Mouse (Mus musculus) lung, adult 2 months (tissue): ENCODE measurements around the gene Rev3l. TPM values are rescaled to one million over a fixed set of nuclear protein-coding genes. Genes with fewer than 3 reads are reported as not detected.
"Not testable (repeated sequence)": the region's sequence is repeated elsewhere in the genome, so short reads cannot be mapped to it uniquely, and the experiment has no call there.

ENCODE experiments used
- DNase-seq: peaks from one replicate; pipeline ENCODE4 v3.0.0; 2022
- H3K4me1 ChIP-seq: fragments of 200-500 bp; 2 replicates; pipeline ENCODE4 v1.6.1; 2011; ENCODE audit warnings: low read length; ENCODE audit not compliant: control insufficient read depth, insufficient read depth
- H3K4me3 ChIP-seq: fragments of 200-500 bp; replicated peaks from 2 replicates; pipeline ENCODE3; 2011; ENCODE audit warnings: low read depth, mild to moderate bottlenecking, control low read depth, low read length; ENCODE audit errors: extremely low read depth
- CTCF ChIP-seq: fragments of 200-500 bp; IDR thresholded peaks from 2 replicates; pipeline ENCODE4 v1.5.1; 2011; ENCODE audit warnings: mild to moderate bottlenecking, low read length, control low read depth; ENCODE audit not compliant: insufficient read depth
- POLR2A ChIP-seq: fragments of 200-500 bp; IDR thresholded peaks from 2 replicates; pipeline ENCODE4 v1.6.1; 2011; ENCODE audit warnings: low read depth, mild to moderate bottlenecking, control low read depth, low read length, borderline replicate concordance; ENCODE audit errors: extremely low read depth
- WGBS: fragments of 180-500 bp; shearing (Covaris S2); methylation state at CpG from one replicate; pipeline ENCODE4 v1.1.7; 2018; 5-methylcytosine and 5-hydroxymethylcytosine counted together
- polyA plus RNA-seq: library from polyadenylated mRNA; depleted of rRNA; stranded (reverse); fragments of >200 nt; gene quantifications from 2 replicates; pipeline ENCODE4 v1.2.3, GENCODE M21; 2012; rRNA removed

Gene Rev3l
- polyA plus RNA-seq, 1 experiment, result 13.0 TPM

- DNase-seq, result peak; percentile 80
- WGBS, result under 1% methylated on average over 41 of the region's 41 CpGs
- peak within 1 kb of the TSS; percentile 77 for H3K4me3 ChIP-seq
- TF ChIP-seq CTCF (no peak), POLR2A (peak; percentile 77; the same call in 1 of the 2 replicates)
- H3K4me1 ChIP-seq, result no peaks in the 10 kb centered on the region
These were observed 167.0 kb downstream of the Rev3l start, which contains the start of gene Mfsd4b4 for GRCm38 (mm10) chr10:39898874-39899371. Gene Mfsd4b4, minus strand, starts transcription at chr10:39899238.

DNA sequence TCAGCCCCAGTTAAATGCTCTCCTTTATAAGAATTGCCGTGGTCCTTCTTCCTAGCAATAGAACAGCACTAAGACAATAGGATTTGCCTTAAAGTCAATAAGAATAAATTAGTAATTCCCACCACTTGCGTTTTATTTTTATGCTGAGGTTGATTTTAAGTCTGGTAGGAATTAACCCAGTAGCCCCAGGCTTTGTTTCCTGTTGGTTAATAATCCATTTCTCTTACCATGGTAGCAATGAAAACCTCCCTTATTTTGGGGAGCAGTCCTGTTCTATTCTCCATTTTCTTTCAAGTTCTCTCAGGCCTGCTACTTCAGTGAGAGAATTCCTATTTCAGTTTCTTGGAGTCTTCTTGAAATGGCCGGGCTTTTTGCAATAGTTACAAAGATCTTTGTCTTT, 172.3 kb downstream of the Rev3l start:
- TF ChIP-seq POLR2A (no peak), CTCF (no peak)
- no peaks in the 10 kb centered on the region for H3K4me1 ChIP-seq
- 81% methylated on average over 3 of the region's 3 CpGs for WGBS
- DNase-seq, result no peak
- no peak overlapping the region for H3K4me3 ChIP-seq

DNA sequence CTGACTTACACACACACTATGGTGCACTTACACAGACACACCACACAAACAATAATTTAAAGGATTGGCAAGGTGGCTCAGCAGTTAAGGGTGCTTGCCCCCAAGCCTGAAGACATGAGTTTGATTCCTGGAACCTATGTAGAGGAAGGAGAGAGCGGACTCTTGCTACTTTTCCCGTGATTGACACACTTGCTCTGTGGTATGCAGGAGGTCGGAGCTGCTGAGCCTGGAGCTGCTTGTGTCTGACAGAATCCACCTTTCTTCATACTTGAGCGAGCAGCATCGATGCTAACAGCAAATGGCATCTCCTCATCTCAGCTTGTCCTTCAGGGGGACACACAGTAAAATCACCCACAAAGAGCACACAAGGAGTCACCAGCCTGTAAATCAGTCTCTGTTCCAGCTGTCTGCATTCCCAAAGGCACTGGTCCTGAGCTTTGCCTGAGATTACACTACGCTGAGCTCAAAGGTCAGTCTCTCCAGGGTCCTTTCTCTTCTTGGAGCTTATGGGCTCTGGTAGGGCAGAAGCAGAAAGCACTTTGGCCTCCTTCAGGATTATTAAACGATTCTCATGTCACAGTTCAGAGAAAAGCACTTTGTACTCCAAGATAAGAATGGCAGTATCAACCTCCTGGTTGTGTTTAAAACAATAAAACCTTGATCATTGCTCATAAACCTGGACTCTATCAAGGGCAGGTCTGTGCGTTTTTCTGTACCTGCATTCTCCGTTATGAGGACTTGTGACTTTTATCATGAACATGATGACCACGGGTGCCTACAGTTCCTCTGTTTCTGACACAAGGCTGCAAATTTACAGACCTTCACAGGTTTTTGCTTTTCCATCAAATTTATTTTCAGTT, 175.1 kb downstream of the Rev3l start:
- 81% methylated on average over 10 of the region's 10 CpGs for WGBS
- no peak overlapping the region for H3K4me3 ChIP-seq
- DNase-seq, result no peak
- no peaks in the 10 kb centered on the region for H3K4me1 ChIP-seq
- no peak for TF ChIP-seq CTCF
- TF ChIP-seq POLR2A, result no peak

DNA sequence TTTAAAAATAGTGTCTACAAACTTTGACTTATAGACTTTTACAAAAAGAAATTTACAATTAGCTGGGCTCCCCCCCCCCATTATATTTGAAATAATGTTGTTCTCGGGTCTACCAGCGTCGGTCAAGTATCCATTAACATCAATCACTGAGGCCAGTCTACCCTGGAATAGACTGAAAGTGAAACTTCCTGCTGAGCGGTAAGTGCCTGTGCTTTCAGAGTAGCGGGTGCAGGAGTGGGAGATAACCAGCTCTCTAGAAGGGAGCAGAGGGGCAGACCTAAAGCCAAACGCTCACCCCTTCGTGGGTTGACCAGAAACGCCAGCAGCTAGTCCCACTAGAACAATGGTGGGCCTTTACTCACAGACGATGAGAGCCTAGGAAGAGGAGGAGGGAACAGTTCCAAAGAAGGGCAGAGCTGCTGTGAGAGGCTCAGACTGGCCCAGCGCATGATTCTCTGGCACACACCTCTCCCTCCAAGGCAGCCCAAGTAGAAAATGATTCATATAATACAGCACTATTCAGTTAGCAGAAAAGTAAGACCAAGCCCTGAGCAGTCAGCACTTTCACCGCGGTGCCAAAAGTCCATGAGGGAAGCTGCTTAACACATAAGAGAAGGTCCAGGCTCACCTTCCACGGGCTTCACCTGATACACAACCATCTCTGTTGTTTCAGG, 177.0 kb downstream of the Rev3l start:
- H3K4me3 ChIP-seq, result peak overlapping the region; percentile 37
- TF ChIP-seq POLR2A (no peak), CTCF (no peak)
- 44% methylated on average over 13 of the region's 13 CpGs for whole genome bisulfite sequencing
- no peak for DNase-seq
- H3K4me1 ChIP-seq, result no peaks in the 10 kb centered on the region

DNA sequence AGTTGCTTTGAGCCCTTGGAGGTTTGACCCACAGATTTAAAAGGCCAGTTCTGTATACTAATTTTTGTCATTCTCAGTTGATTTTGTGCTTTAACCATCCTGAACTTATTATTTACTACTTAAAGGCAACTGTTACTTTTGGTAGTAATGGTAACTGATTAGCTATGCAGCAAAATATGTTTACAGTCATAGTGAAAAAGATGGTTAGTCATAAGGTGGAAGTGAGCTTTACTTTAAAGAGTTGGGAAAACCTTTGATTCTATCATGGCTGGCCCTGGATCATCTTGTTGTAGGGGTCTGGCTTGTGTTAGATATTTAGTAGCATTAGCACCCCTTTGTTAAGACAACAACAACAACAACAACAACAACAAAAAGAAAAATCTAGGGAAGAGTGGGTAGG, 180.7 kb downstream of the Rev3l start:
- Histone ChIP-seq H3K4me3 (no peak overlapping the region), H3K4me1 (no peaks in the 10 kb centered on the region)
- DNase-seq, result no peak
- TF ChIP-seq CTCF (no peak), POLR2A (no peak)

DNA sequence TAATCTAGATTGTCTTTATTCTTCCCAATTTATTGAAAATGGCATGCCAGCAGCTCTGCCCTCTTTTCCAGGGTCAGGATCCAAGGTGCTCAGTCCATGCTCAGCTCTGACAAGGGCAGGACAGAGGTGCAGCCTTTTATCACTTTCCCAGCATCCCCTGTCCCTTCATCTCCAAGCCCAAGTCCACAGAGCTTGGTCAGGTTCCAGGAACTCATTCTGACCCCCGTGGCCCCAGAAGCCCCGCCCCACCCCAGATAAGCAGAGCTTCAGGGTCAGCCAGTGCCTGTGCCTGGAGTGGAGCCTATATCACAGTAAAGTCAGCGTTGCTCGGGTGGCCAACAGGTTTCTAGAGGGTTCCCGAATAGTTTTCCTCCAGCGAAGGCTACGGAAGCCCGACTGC, 192.6 kb downstream of the Rev3l start:
- WGBS, result 60% methylated on average over 8 of the region's 8 CpGs
- H3K4me3 ChIP-seq, DNase-seq, H3K4me1 ChIP-seq: not testable (repeated sequence)

Other genes with a start within 250 kb of the Rev3l start
- 20.0 and 23.2 TPM in 2 replicates for gene Traf3ip2, start 119.2 kb upstream of the Rev3l start, polyA plus RNA-seq
- 1.8 and 2.9 TPM in 2 replicates for gene Mfsd4b4, start 167.1 kb downstream of the Rev3l start, polyA plus RNA-seq
- gene Mfsd4b2, start 194.8 kb downstream of the Rev3l start, polyA plus RNA-seq, result not detected in 2 replicates
- 1.0 and 1.5 TPM in 2 replicates for gene Mfsd4b3, start 228.0 kb downstream of the Rev3l start, polyA plus RNA-seq